Mouse (Mus musculus) inflammation-experienced regulatory T-cells, adult 6 months (primary cell): ENCODE measurements around the gene Tbc1d5. TPM values are rescaled to one million over a fixed set of nuclear protein-coding genes. Genes with fewer than 3 reads are reported as not detected.

Experiments
- ATAC-seq: one replicate; pipeline ENCODE4 v1.8.0; 2017
- polyA plus RNA-seq, 3 experiments: library from polyadenylated mRNA; unstranded; fragments of 100-300 nt; shearing (Covaris generic); gene quantifications; one replicate each; pipeline ENCODE4 v1.2.1; 2017

Gene Tbc1d5
- polyA plus RNA-seq, 3 experiments from 2014 or later, result 15.2 to 25.7 (median 23.3) TPM

DNA sequence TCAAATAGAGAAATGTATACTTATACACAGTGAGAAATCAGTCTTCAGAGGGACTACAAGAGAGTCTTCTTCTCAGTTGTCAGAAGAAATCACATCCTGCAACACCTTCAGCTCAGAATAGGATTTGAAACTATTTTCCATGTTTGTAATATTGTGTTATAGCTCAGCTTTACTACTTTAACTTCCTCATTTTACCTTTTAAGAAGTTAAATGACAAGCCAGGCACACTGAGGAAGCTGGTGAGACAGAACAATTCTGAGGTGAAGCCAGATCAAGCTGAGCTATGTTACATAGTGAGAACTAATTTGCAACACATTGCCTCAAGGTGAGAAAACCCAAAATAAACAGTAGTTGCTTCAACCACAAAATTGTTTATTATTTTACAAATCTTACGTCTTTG lies 135.3 kb downstream of the Tbc1d5 start:
- ATAC-seq, result no peak

DNA sequence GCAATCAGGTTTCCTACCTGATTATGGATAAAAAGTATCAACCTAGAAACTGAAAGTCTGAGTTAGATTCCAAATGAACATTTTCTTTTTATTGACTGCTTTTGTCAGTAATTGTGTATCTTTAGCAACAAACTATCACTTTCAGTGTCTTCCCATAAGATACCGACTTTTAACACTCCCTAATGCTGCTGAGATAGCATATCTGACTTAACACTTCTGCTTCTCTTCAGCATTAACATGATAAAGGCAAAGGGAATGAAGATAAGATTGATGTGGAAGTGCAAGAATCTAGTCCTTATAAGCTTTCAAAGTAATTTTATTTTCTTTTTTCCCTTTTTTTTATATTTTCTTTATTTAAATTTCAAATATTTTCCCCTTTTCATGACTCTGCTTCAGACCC lies 138.3 kb downstream of the Tbc1d5 start:
- no peak for ATAC-seq

DNA sequence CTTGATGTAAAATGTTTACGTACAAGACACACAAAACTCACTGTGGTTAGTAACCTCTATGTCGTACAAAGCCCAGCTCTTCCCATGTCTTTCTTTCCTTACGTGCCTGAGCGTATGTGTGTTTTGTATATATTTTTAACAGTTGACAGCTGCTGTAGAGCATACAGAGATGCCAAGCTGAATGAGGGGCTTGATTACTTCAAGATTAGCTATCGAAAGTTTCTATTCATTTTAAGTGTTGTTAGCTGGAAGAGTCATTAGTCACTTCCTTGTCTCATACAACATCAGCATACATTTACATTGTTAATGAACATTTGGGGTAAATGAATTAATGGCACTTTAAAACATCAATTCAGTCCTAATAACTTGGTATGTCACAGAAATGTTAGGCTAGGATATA lies 155.9 kb downstream of the Tbc1d5 start:
- ATAC-seq, result no peak

DNA sequence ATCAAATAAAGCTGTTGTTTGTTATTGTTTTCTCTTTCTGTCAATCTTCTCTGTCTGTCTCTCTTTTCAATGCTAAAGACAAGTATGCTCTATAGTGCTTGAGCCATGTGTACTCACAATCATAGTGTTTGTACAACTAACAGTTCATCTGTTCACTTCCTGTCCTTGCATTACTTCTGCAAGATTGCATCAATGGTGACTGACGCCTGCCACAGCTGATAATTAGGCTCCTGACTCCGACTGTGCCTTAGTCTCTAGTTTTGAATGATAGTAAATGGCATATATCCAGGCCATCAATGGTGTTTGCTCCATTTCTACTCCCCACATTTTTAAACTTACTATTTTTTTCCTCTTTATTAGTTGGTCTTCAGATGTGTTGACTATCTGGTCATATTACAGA lies 162.8 kb downstream of the Tbc1d5 start:
- no peak for ATAC-seq

DNA sequence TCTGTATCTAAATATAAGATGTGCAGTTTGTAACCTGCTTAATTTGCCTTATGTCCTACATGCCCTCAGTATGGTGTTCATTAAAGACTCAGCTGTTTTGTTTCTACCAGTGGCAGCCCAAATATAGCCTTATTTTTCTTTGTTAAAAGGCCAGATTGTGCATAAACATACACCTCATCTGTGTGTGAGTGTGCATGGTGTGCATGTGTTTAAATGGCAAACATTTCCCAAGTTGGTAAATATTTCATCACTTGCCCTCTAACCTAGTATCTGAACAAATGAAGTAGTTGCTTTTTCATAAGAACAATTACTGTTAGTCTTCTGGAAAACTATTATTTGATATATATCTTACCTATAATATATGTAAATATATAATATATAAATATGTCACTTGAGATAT lies 165.2 kb downstream of the Tbc1d5 start:
- no peak for ATAC-seq

DNA sequence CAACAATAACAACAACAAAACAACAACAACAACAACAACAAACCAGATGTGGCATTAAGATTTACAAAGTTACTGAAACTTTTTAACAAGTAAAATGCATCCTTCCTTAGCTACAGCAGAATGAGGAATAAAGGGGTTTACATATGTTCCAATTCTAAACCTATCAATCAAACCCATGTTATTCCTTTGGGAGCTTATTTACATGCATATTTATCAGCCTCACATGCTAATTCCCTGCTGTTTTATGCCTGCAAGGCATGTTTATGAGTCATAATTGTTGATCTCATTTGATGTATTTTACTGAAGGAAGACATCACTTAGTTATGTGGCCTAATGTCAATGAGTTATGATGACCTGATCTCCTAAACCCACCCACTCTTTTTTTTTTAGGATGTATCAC lies 176.0 kb downstream of the Tbc1d5 start:
- ATAC-seq, result no peak

DNA sequence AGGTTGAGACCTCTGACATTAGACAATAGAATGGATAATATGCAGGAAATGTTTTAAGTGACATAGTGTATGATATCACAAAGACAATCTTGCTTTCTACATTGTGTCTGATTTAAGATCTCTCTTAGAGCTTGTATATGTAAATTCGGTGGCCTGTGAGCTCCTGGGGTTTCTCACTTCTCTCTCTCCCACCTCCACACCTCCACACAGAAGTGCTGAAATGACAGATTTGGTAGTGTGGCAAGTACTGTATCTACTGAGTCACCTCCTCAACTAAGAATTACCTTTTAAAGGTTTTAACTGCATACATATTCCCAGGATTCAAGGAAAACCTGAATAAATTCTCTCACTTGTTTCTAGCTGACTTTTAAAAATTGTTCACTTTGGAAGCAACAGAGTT lies 180.9 kb downstream of the Tbc1d5 start:
- ATAC-seq, result peak; percentile 72

DNA sequence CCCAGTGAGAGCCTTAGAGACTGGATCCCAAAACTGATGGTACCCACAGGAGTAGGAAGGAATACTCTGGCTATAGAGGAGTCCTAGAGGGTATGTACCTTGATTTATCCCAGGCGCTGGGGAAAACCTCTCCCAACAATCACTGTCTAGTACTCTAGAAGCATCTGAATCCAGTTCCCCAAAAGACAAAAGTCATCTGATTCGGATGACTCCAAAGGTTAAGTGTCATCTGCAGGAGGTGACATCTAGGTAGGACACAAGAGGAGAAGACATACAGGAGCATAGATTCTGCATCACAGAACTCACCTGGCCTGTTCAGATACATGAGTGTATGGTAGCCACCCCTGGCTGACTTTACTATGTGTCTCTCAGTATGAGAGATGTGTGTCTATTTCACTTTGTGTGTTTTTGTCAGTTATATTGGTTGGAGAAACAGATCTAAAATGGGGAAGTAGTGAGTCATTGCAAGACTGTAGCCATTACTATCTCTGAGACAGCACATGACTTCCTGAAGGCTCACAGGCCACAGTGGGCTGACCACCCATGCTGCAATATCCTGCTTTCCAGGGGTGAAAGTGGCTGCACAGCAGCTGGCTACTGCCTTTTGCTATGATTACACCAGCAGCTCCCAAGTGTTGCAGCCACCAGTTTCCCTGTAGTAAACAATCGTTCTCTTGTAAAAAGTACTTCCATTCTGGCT lies 185.7 kb downstream of the Tbc1d5 start:
- ATAC-seq, result no peak

DNA sequence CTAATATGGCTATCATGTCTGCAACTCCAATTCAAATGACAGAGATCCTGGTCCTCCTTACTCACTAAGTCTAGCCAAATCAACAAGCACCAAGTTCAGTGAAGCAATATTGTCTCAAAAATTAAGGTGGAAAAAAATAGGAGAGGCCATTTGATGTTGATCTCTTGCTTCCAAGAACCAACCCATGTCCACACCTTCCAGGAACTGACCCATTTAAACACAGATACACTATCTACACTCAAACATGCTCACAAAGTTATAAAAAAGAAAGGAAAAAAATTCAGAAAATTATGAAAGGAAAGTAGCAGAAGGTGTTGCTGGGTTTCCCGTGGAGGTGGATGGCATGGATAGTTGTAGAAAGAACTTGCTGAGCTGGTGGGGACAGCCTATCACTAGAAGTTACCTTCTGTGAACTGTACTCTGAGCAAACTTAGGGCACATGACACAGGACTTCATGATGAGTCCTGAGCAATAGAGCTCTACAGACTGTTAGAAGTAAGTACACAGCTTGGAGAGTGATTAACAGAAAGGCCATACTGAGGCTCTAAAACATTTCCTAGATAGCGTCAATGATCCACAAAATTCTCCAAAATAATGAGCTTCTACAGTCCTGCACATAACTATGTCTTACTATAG lies 188.3 kb downstream of the Tbc1d5 start:
- no peak for ATAC-seq

DNA sequence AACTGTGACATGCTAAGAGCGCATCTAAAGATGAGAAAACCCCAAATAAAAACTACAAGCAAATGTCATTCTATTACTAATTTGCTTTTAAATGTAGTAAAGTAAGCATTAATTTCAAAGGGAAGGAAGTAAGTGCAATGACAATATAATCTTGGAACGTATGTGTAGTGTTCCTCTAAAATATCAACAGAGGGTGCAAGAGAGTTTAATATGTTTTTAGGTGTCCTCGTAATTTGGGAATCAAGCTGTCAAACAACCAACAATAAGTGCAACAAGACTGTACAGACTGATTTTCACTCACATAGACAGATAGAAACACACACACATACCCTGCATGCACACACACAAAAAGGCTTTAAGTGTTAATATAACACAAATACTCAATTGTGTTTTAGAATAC lies 191.2 kb downstream of the Tbc1d5 start:
- no peak for ATAC-seq

DNA sequence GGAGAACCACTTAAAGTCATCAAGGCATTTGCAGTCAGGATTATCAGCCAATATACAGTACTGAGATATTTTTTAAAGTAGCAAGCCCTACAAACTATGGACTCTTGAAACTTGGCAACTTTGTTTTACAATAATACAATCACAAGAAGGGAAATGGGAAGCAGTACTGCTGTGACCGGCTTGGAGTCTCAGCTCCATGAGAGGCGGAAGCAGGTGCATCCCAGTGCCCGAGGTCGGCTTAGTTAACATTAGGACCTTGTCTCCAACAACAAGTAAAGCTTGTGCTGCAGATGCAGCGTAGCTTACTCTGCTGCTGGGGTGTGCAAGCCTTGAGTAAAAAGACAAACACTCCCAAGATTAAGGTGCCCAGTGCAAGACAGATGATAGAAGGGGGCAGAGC lies 197.2 kb downstream of the Tbc1d5 start:
- no peak for ATAC-seq

DNA sequence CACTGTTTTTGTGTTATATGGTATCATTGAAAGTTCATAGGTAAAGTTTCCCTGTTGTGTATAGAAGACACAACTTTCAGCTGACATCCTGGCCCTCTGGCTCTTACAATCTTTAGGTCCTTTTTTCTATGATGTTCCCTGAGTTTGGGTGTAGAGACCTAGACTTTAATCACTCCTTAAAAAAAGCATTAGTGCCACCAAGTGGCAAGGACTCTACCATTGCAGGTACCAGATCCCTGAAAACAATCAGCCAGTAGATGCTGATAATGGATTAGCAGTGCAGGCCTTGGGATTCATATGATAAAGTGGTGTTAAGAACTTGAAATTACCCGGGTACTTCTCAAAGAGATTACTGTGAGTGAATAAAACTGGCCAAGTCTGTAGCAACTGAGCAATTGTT lies 207.0 kb downstream of the Tbc1d5 start:
- peak; percentile 41 for ATAC-seq

DNA sequence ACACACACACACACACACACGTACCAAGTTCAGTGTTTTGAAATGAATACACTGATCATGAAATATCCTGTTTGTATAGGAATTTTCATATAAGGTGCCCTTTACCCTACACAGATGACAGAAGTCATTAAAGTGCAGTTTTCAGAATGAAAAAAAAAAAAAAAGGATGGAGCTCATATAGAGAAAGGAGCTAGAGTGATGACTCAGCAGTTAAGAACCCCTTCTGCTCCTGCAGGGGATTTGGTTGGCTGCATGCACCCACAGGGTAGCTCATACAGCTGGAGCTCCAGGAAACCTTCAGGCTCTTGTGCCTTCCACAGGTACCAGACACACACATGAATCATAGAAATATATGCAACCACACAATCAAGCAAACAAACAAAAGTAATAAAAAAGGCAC lies 213.0 kb downstream of the Tbc1d5 start:
- ATAC-seq, result no peak

DNA sequence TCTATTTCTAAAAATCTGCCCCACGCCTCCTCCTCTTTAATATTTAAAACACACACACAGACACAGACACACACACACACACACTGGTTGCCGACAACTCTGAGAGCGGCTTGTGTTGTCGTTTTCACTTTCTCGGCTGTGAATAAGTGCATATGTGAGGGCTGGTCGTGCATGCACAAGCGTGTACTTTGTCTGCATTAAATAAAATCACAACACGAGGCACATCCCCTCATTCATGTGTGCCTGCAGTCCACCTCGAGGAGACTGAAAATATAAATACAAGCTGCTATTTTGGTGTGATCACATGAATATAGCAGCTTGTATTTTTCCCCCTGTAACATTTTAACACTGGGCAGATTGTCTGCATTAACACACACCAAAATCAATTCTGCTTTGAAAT lies 224.8 kb downstream of the Tbc1d5 start:
- ATAC-seq, result no peak

DNA sequence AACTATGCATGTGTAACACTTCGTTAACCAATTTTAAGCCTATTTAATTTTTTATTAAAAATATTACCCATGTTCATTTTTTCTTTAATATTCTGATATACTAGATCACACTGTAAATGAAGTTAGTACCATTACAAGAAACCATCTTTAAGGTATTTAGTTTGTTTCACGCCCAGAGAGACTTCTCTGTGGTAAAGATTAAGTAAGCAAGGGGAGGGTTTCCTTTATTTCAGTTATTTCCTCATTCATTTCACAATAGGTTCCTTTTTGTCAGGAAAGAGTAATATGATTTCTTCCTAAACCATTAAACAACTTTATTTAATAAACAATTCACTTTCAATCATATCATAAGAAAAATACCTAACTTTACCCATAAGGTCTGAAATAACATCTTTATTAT lies 256.8 kb downstream of the Tbc1d5 start:
- no peak for ATAC-seq

DNA sequence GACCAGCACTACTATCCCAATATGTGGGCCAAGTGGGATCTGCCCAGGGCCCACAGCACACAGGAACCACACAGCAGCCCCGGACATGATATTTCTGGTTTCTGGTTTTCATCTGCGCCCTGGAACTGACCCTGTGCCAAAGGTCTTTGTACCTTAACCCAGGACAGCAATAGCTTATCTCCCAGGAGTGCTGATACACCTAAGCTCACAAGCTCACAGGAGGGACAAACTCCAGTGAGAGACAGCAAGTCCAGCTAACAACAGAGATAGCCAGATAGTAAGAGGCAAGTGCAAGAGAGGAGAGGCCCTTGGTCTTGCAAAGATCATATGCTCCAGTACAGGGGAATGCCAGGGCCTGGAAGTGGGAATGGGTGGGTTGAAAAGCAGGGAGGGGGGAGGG lies 263.9 kb downstream of the Tbc1d5 start:
- no peak for ATAC-seq

DNA sequence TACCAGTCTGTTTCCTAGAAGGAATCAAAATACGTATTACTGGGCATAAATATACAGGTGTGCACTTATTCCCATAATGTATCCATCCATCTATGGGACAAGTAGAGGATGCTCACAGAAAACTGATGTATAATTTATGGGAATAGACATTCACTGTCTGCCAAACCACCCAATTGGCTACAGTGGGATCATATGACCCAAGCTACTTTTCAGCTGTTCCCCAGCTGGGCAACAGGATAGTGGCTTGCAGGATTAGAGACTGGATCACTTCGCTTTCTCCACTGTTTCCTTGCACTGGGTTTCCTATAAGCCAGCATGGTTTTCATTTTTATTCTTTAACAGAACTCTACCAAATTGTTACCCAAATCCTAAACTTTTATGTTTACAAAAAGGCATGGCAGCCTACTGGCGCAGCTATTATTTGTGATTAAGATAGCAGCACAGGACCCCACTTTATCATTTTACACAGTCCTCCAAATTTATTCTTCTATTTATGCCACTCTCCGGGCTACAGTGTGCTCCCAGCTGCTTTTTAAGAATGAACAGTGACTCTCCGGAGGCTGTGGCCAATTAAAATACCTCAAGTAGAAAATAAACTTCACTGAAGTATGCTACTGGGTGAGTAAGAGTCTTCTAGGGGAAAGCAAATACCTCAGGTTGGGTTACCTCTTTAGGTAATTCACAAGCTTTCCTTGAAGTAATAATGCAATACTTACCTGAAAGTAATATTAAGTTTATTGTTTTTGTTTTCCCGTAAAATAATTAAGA lies 270.4 kb downstream of the Tbc1d5 start:
- no peak for ATAC-seq

DNA sequence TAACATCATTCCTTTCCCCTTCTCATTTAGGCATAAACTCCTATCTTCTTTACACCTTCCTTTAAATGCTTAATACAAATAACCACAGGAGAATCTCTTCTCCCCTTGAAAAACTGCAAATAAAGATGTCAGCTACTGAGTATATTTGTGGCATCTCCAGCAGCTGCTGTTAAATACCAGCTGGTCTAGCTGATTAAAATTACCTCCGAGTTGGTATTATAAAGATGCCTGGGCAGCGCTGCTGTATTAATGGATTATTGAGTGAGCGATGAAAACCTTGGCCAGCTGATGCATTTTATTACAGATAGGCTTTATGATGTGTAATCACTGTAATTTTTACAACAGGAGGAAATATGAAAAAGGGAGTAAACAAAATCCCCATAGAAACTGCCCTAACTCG lies 271.0 kb downstream of the Tbc1d5 start:
- ATAC-seq, result no peak

DNA sequence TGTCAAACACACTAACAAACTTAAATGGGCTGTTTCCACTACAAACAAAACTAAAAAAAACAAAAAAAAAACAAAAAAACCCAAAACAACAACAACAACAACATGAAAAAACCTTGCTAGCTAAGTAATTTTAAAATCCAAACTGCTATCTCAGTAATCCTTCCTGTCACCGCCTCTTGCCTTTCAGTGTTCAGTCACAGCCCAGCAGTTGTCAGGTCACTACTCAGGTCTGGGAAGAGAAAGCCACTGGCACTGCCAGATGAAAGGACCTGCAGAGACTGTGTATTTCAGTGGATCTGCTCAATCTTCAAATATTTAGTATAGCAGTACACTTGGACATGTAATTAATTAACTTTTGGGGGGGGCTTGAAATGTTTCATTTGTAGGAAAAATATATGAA lies 272.5 kb downstream of the Tbc1d5 start:
- ATAC-seq, result no peak

DNA sequence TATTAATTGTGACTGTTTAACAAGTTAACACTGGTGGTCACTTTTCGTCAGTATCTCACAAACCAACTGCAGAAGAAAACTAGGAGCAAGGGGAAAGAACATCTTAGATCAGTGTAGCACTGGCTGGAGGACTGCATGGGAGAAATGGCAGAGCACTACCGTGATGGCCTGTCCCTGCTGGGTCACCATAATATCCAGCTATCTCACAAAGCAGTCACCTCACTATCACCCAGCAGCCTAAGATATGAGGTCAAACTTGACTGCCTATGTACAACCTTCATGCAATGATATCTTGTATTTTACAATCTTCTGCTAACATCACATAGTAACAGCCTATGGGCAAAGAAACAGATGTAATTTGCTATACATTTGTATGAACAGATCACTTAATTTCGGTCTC lies 274.7 kb downstream of the Tbc1d5 start:
- no peak for ATAC-seq

DNA sequence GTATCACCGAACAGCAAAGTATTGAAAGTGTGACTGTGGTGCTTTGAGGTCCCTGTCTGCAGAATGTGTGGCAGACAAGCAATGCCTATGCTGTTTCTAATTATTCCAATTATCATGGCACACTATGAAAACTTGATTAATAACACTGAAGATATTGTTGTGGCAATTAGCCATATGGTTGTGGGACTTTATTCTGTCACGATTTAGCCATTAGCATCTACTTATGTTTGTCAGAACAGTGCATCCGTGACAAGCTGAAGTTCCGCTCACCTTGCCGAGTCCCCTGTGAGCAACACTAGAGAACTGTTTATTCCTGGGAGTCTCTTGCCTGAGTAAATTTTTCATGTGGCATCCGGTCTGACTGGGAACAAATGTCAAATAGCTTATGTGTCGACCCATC lies 281.3 kb downstream of the Tbc1d5 start:
- no peak for ATAC-seq

DNA sequence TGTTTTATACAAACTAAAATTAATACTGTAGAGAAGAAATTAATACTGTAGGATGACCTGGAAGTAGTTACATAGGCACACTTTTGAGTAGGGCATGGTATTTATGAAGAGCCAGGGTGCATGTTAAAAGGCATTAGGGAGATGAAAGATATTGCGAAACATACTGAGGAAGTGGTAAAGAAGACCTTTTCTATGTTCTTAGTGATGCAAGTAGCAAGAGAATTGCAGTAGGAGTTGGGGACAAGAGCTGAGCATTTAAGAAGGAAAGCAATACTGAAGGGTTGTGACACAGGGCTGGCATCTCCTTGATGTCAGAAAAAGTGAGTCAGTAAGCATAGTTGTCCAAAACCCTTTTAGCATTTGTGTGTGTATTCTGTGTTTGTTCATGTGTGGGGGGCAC lies 289.7 kb downstream of the Tbc1d5 start:
- no peak for ATAC-seq

DNA sequence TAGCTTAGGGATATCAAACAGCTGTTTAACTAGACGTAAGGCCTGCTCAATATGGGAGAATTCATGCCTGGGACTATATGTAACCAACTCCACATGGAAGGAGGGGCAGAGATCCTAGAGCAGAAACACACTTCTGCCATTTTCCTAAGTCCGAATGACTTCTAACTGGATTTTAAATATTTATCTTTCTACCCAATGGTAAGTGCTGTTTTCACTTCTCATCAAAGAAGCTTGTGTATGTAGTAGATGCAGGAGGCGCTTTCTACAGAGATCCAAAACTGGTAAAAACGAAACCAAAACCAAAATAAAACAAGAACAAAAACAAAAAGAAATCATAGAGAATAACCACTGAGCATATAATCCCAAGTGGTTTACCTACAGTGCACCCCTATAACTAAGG lies 299.2 kb downstream of the Tbc1d5 start:
- ATAC-seq, result peak; percentile 91

DNA sequence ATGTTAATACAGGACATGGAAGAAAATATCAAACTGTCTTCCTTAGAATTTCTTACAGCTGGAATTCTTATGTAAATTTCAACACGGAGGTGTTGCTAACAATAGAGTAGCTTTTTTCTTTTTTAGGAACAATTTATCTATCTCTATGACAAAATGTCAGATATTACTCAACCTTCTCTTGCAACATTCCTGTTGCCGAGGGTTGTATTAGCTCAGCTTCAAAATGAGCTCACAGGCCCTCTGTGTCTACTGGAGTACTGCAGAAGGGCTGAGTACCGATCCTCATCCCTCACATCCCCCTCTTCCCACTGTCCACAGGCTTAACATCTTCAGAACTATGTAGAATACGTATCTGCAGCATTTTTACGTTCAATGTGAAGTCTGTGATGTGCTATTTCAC lies 302.7 kb downstream of the Tbc1d5 start:
- no peak for ATAC-seq
